ENCODE assay signal across 10 mouse cellular contexts in genomic region chr1:188568295-188568961, GRCm38 (mm10).
DNase-seq lines count a peak whose midpoint lies in the region; ATAC-seq lines count a peak whose summit lies in the region.
"Had no signal": no experiment of that assay in that cellular context is flagged by ENCODE, and none has a peak within 500 bp of the region (broad histone marks: within the 10 kb centered on the region; RNA-seq: fewer than 3 reads in every experiment).

No protein-coding gene starts in this region.

- ATAC-seq in megakaryocyte progenitor cell, adult 5-6 weeks (replicated peaks; ENCODE audit: poor library complexity): no peak

- peak; percentile 15 to 24 for DNase-seq in cerebellum, postnatal 25 days
- no peak for DNase-seq in cerebellum, adult 9-10 months
- DNase-seq in retina, adult 2 months (ENCODE audit: low read depth, low spot score): peak; percentile 41
- DNase-seq in retina, embryonic 14.5 days (ENCODE audit: low spot score): no peak
- DNase-seq in layer of hippocampus, adult 8-10 months (ENCODE audit: low spot score in 2 of 2): peak; percentile 33 to 34
- peak; percentile 33 for DNase-seq in telencephalon, adult 2 months (ENCODE audit: low read depth, low spot score)
- no peak for DNase-seq in heart, adult 11 months
- DNase-seq: adrenal gland, postnatal 14 days; liver, embryonic 13.5 days had no signal

Comparison
In these comparisons a context has a peak if more than half of its experiments do, and no peak if none do; other contexts are left out.
1. DNase-seq: peak in cerebellum, postnatal 25 days (2 of 2), retina, adult 2 months (single experiment), layer of hippocampus, adult 8-10 months (2 of 2) and telencephalon, adult 2 months (single experiment); none in cerebellum, adult 9-10 months (single experiment), retina, embryonic 14.5 days (single experiment) and heart, adult 11 months (single experiment).